Mouse (Mus musculus) myocyte (in vitro differentiated cells): ENCODE data around the gene Fbxl12. TPM values are rescaled to one million over a fixed set of nuclear protein-coding genes. Genes with fewer than 3 reads are reported as not detected.
"Not testable (repeated sequence)": the region's sequence is repeated elsewhere in the genome, so short reads cannot be mapped to it uniquely, and the experiment has no call there.

Experiments
- H3K27me3 ChIP-seq: one replicate; pipeline ENCODE4 v1.6.1; 2011; ENCODE audit not compliant: control insufficient read depth, insufficient read depth, insufficient read length
- H3K36me3 ChIP-seq: one replicate; pipeline ENCODE4 v1.6.1; 2011; ENCODE audit not compliant: control insufficient read depth, insufficient read depth
- H3K4me2 ChIP-seq: one replicate; pipeline ENCODE4 v1.6.1; 2011; ENCODE audit warnings: low read depth, control low read depth
- H3K4me3 ChIP-seq: one replicate; pipeline ENCODE4 v1.5.1; 2011; ENCODE audit warnings: mild to moderate bottlenecking, control low read depth, moderate library complexity
- H3K79me2 ChIP-seq: one replicate; pipeline ENCODE4 v1.6.1; 2011; ENCODE audit not compliant: control insufficient read depth, insufficient read depth
- H3ac ChIP-seq: one replicate; pipeline ENCODE4 v1.6.1; 2011; ENCODE audit not compliant: control insufficient read depth, insufficient read length
- CEBPB ChIP-seq: IDR thresholded peaks from 2 replicates; pipeline ENCODE4 v1.6.1; 2011; ENCODE audit warnings: mild to moderate bottlenecking, moderate library complexity; ENCODE audit not compliant: poor library complexity, insufficient read depth, severe bottlenecking
- E2F4 ChIP-seq: IDR thresholded peaks from one replicate; pipeline ENCODE4 v1.6.1; 2011; ENCODE audit warnings: mild to moderate bottlenecking, control low read depth, moderate library complexity; ENCODE audit not compliant: insufficient read depth
- MAX ChIP-seq: IDR thresholded peaks from one replicate; pipeline ENCODE4 v1.6.1; 2011; ENCODE audit warnings: low read depth, mild to moderate bottlenecking, control low read depth
- MYOD1 ChIP-seq, 3 experiments: IDR thresholded peaks; one replicate each; pipeline ENCODE4 v1.6.1; 2011; ENCODE audit warnings: control low read depth in 2 of 3, low read depth in 2 of 3, mild to moderate bottlenecking in 2 of 3, moderate library complexity in 1 of 3; ENCODE audit not compliant: insufficient read length in 2 of 3, control insufficient read depth in 1 of 3
- MYOG ChIP-seq, 3 experiments: IDR thresholded peaks; one replicate each; pipeline ENCODE4 v1.6.1; 2011; ENCODE audit warnings: control low read depth in 2 of 3, low read depth in 2 of 3, mild to moderate bottlenecking in 2 of 3; ENCODE audit not compliant: insufficient read length in 2 of 3, control insufficient read depth in 1 of 3, insufficient read depth in 1 of 3
- POLR2A ChIP-seq: IDR thresholded peaks from one replicate; pipeline ENCODE4 v1.6.1; 2011; ENCODE audit warnings: low read depth, mild to moderate bottlenecking, control low read depth, moderate library complexity; ENCODE audit not compliant: insufficient read length
- POLR2AphosphoS2 ChIP-seq: IDR thresholded peaks from one replicate; pipeline ENCODE4 v1.6.1; 2011; ENCODE audit warnings: low read depth, control low read depth; ENCODE audit not compliant: insufficient read length
- REST ChIP-seq: IDR thresholded peaks from one replicate; pipeline ENCODE4 v1.6.1; 2011; ENCODE audit warnings: mild to moderate bottlenecking, control low read depth, moderate library complexity; ENCODE audit not compliant: insufficient read depth, insufficient read length
- SRF ChIP-seq: IDR thresholded peaks from one replicate; pipeline ENCODE4 v1.6.1; 2011; ENCODE audit warnings: low read depth; ENCODE audit not compliant: control insufficient read depth, insufficient read length
- TCF12 ChIP-seq: IDR thresholded peaks from one replicate; pipeline ENCODE4 v1.6.1; 2011; ENCODE audit warnings: mild to moderate bottlenecking, control low read depth; ENCODE audit not compliant: poor library complexity, insufficient read depth, severe bottlenecking
- TCF3 ChIP-seq: IDR thresholded peaks from one replicate; pipeline ENCODE4 v1.6.1; 2011; ENCODE audit warnings: low read depth, control low read depth; ENCODE audit not compliant: insufficient read length
- USF1 ChIP-seq: IDR thresholded peaks from one replicate; pipeline ENCODE4 v1.6.1; 2011; ENCODE audit warnings: low read depth, mild to moderate bottlenecking, control low read depth, moderate library complexity
- polyA plus RNA-seq: library from polyadenylated mRNA; unstranded; fragments of >200 nt; fragmentation: generic; extraction: Trizol; gene quantifications from one replicate; pipeline ENCODE4 v1.2.1, GENCODE M21; 2012; ENCODE audit warnings: missing spikeins

Gene Fbxl12
- polyA plus RNA-seq, 1 experiment = 10.6 TPM

GRCm38 (mm10) chr9:20638552-20638951 lies 6.0 kb downstream of the Fbxl12 start:
- Histone ChIP-seq H3K4me2 (no peak overlapping the region), H3K36me3 (no peaks in the 10 kb centered on the region), H3K79me2 (peaks cover 29% of the 10 kb centered on the region), H3K4me3 (no peak overlapping the region), H3ac (no peak overlapping the region), H3K27me3 (no peaks in the 10 kb centered on the region)
- no peak for TF ChIP-seq TCF3

DNA sequence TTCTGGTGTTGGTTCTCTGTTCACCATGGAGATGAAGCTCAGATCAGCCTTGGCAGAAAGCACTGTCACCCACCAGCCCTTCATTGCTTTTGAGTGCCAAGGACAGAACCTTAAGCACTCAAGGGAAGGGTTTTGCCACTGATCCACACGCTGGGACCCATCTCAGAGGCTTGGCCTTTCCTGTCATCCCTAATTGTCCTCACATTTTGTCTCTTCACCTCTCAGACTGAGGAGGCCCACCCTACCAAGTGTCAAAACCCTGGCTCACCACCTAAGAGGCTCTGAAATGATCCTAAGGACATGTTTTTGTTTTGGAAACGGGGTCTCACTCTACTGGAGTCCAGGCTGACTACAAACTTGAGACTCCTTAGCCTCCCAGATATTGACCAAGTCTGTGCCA lies 7.8 kb downstream of the Fbxl12 start:
- Histone ChIP-seq H3K4me3 (no peak overlapping the region), H3K4me2 (no peak overlapping the region), H3K27me3 (no peaks in the 10 kb centered on the region), H3K36me3 (no peaks in the 10 kb centered on the region), H3ac (no peak overlapping the region), H3K79me2 (peaks cover 25% of the 10 kb centered on the region)
- no peak for TF ChIP-seq POLR2A
- TF ChIP-seq SRF = no peak
- no peak for TF ChIP-seq CEBPB

DNA sequence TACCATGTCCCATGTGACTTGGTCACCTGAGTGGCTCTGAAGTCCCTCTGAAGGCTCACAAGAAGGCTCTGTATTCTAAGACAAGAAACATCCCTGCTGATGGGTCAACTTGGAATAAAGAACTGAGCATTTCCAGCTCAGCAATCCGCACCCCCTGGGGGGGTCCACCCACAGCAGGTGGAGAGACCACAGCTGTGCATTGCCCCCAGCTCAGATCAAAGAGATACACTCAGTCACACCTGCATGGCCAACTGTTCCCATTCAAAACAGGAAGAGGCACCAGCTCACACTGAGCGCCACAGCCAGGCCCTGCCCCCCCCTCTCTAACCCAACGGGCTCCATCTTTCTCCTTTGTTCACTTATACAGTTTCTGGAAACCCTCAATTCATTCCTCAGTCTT lies 8.3 kb downstream of the Fbxl12 start:
- TF ChIP-seq MYOG (IDR thresholded peaks at IDR 0.05; ENCODE audit: control insufficient read depth in 1 of 3, insufficient read depth in 1 of 3, insufficient read length in 2 of 3, low read depth in 2 of 3) = no peak
- TF ChIP-seq MYOD1 (IDR thresholded peaks at IDR 0.05; ENCODE audit: control insufficient read depth in 1 of 3, insufficient read length in 2 of 3, low read depth in 2 of 3) = no peak
- no peak for TF ChIP-seq POLR2AphosphoS2
- TF ChIP-seq MAX = no peak
- TF ChIP-seq E2F4 = no peak
- no peak for TF ChIP-seq REST
- TF ChIP-seq POLR2A = no peak
- no peak for TF ChIP-seq USF1
- no peak for TF ChIP-seq CEBPB
- TF ChIP-seq SRF = no peak
- no peak for TF ChIP-seq TCF3
- TF ChIP-seq TCF12 = no peak
- H3K27me3 ChIP-seq = no peaks in the 10 kb centered on the region
- no peak overlapping the region for H3K4me3 ChIP-seq
- no peak overlapping the region for H3ac ChIP-seq
- no peak overlapping the region for H3K4me2 ChIP-seq
- H3K36me3 ChIP-seq = no peaks in the 10 kb centered on the region
- H3K79me2 ChIP-seq = peaks cover 19% of the 10 kb centered on the region

GRCm38 (mm10) chr9:20635676-20636075 lies 8.9 kb downstream of the Fbxl12 start:
- H3K27me3 ChIP-seq, H3K4me2 ChIP-seq, H3K4me3 ChIP-seq, H3K36me3 ChIP-seq, H3ac ChIP-seq: not testable (repeated sequence)
- peaks cover 14% of the 10 kb centered on the region for H3K79me2 ChIP-seq

DNA sequence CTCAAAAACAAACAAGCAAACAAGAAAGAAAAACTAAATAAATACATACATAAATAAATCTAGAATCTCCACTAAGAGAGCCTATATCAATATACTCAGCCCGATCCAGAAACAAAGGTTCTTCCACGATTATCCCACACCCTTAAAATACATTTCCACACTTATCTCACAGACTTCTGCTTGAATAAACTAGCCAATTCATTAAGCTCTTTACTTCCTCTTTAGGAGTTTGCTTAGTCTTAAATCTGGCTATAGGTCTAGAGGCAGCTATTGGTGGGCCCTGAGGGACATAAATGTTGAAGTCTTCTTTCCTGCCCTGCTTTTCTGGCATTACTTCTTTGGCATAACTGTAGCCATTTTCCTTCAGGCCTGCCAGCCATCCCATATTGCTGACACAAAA lies 13.2 kb downstream of the Fbxl12 start:
- no peak for TF ChIP-seq TCF3
- no peak for TF ChIP-seq REST
- no peak for TF ChIP-seq POLR2A
- no peak for TF ChIP-seq USF1
- no peaks in the 10 kb centered on the region for H3K27me3 ChIP-seq
- no peaks in the 10 kb centered on the region for H3K79me2 ChIP-seq
- no peak overlapping the region for H3K4me2 ChIP-seq
- H3K4me3 ChIP-seq = no peak overlapping the region
- H3K36me3 ChIP-seq = no peaks in the 10 kb centered on the region
- no peak overlapping the region for H3ac ChIP-seq

DNA sequence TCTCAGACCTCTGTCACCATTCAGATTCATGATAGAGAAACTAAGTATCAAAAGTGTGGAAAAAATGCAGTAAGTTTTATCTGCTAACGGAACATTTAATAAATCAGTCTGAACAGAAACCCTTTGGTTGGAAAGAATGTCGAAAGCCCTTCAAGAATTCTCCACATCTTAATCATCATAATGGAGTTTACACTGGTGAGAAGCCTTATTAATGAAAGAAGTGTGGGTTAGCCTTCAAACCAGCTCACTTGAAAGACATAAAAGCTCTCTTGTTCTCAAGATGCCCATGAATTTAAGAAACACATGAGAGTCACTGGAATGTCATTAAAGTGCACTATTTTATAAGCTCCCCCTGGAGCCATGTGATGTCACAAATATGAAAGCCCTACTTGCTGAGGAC lies 27.9 kb downstream of the Fbxl12 start:
- H3K36me3 ChIP-seq = no peaks in the 10 kb centered on the region
- H3K79me2 ChIP-seq = no peaks in the 10 kb centered on the region
- H3K4me2 ChIP-seq = no peak overlapping the region
- no peak for TF ChIP-seq TCF12
- TF ChIP-seq POLR2AphosphoS2 = no peak
- TF ChIP-seq MYOG (IDR thresholded peaks at IDR 0.05; ENCODE audit: control insufficient read depth in 1 of 3, insufficient read depth in 1 of 3, insufficient read length in 2 of 3, low read depth in 2 of 3) = no peak
- TF ChIP-seq REST = no peak
- TF ChIP-seq MAX = no peak
- no peak overlapping the region for H3ac ChIP-seq
- no peaks in the 10 kb centered on the region for H3K27me3 ChIP-seq
- H3K4me3 ChIP-seq = no peak overlapping the region
